Mouse (Mus musculus): ENCODE measurements around the gene Daam1.

GRCm38 (mm10) chr12:71838230-71838629, 7.4 kb downstream of the Daam1 start:
- TF ChIP-seq POLR2A (IDR thresholded peaks at IDR 0.05; ENCODE audit: insufficient read length, low read depth) (no peak), USF1 (IDR thresholded peaks at IDR 0.05; ENCODE audit: low read depth) (no peak), MAX (IDR thresholded peaks at IDR 0.05; ENCODE audit: low read depth) (no peak), SRF (IDR thresholded peaks at IDR 0.05; ENCODE audit: control insufficient read depth, insufficient read length, low read depth) (no peak), E2F4 (IDR thresholded peaks at IDR 0.05; ENCODE audit: insufficient read depth) (no peak), POLR2AphosphoS2 (IDR thresholded peaks at IDR 0.05; ENCODE audit: insufficient read length, low read depth) (no peak), TCF3 (IDR thresholded peaks at IDR 0.05; ENCODE audit: insufficient read length, low read depth) (no peak), MYOG (IDR thresholded peaks at IDR 0.05; ENCODE audit: control insufficient read depth in 1 of 3, insufficient read depth in 1 of 3, insufficient read length in 2 of 3, low read depth in 2 of 3) (no peak), MYOD1 (IDR thresholded peaks at IDR 0.05; ENCODE audit: control insufficient read depth in 1 of 3, insufficient read length in 2 of 3, low read depth in 2 of 3) (no peak), TCF12 (IDR thresholded peaks at IDR 0.05; ENCODE audit: insufficient read depth, poor library complexity, severe bottlenecking) (no peak), CEBPB (IDR thresholded peaks at IDR 0.05; ENCODE audit: insufficient read depth, poor library complexity, severe bottlenecking) (no peak)
